Comparison of ENCODE assay signal across 20 mouse cellular contexts in the genomic region with DNA sequence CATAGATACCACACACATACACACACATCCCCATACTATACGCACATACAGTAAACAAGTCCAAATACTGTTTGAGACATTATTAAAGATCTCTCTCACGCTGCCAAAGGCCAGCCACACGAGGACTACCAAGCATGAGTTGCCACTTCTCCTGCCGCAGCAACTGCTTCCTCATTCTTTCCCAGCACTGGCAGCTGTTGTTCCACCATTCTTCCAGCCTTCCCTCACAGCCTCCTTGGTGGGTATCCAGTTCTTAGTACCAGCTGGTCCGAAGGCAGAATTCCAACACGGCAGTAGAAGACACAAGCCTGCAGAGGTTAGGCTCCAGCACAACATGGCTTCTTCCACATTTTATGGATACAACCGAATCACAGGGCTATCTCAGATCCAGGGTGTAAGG. TPM values are rescaled to one million over a fixed set of nuclear protein-coding genes. Genes with fewer than 3 reads are reported as not detected.
DNase-seq lines count a peak whose midpoint lies in the region; TF ChIP-seq lines count a peak whose summit lies in the region.
"Had no signal": no experiment of that assay in that cellular context is flagged by ENCODE, and none has a peak within 500 bp of the region (broad histone marks: within the 10 kb centered on the region; RNA-seq: fewer than 3 reads in every experiment).

No protein-coding gene starts in this region.

- intact Hi-C loops in left cerebral cortex, adult 2 months (cut with DNase I) = no loop called here

- H3K27ac ChIP-seq in left cerebral cortex, adult 2 months = no peak overlapping the region
- H3K27ac ChIP-seq: hindbrain, embryonic 15.5 days; kidney, embryonic 15.5 days; limb, embryonic 12.5 days; liver, embryonic 15.5 days; midbrain, embryonic 10.5 days; neural tube, embryonic 15.5 days had no signal

- no peak for TF ChIP-seq CTCF in left cerebral cortex, adult 2 months (IDR thresholded peaks at IDR 0.05)

- DNase-seq in cerebellum, postnatal 10 days = peak; percentile 68
- DNase-seq in cerebellum, adult 18-20 months = no peak
- DNase-seq in left cerebral cortex, adult 18-20 months (ENCODE audit: low spot score in 2 of 2) = peak; percentile 35 to 43
- no peak for DNase-seq in left cerebral cortex, adult 2 months (ENCODE audit: extremely low spot score in 1 of 2, low spot score in 2 of 2)
- DNase-seq in brain, adult 2 months (ENCODE audit: low read depth, low spot score) = peak; percentile 78
- peak; percentile 46 to 61 for DNase-seq in layer of hippocampus, postnatal 14 days (ENCODE audit: low spot score in 2 of 2)
- no peak for DNase-seq in retina, embryonic 14.5 days (ENCODE audit: low spot score)
- no peak for DNase-seq in heart, postnatal 4 days
- DNase-seq: heart, postnatal 14 days; retina, postnatal 1 day; thymus, postnatal 25 days had no signal

- no peak overlapping the region for H3K4me3 ChIP-seq in left cerebral cortex, adult 2 months
- H3K4me3 ChIP-seq: erythroblast, embryonic 14.5 days; hindbrain, embryonic 15.5 days; kidney, embryonic 15.5 days; limb, embryonic 12.5 days; liver, embryonic 15.5 days; midbrain, embryonic 10.5 days; neural tube, embryonic 15.5 days had no signal

RNA-seq across cellular contexts. Expression of gene Msantd2, which starts 14.2 kb away (rescaled TPM):
- 10 to 100 TPM; 14.0 to 23.0 TPM for total RNA-seq in left cerebral cortex, adult 18-20 months (2021)
- 10 to 100 TPM; 21.4 to 26.7 TPM for total RNA-seq in left cerebral cortex, adult 2 months (2021)
- total RNA-seq in layer of hippocampus, postnatal 14 days (2021) = 10 to 100 TPM; 22.3 to 22.7 TPM
- 10 to 100 TPM; 15.2 to 20.6 TPM for total RNA-seq in heart, postnatal 4 days (2021)

RNA-seq across cellular contexts. Expression of gene Robo3, which starts 41.9 kb away (rescaled TPM):
- 10 to 100 TPM; 12.7 to 21.8 TPM for total RNA-seq in left cerebral cortex, adult 18-20 months (2021)
- total RNA-seq in left cerebral cortex, adult 2 months (2021) = 10 to 100 TPM; 30.9 to 34.3 TPM
- 10 to 100 TPM; 19.0 to 22.3 TPM for total RNA-seq in layer of hippocampus, postnatal 14 days (2021)
- under 1 TPM in 1 of 2 experiments, not detected in 1; 0.05 TPM for total RNA-seq in heart, postnatal 4 days (2021)
- total RNA-seq: gastrocnemius, postnatal 4 days; heart, postnatal 14 days; MEL had no signal

RNA-seq across cellular contexts. Expression of gene Esam, which starts 53.0 kb away (rescaled TPM):
- total RNA-seq in left cerebral cortex, adult 18-20 months (2021) = 10 to 100 TPM; 19.7 to 21.4 TPM
- total RNA-seq in left cerebral cortex, adult 2 months (2021) = 10 to 100 TPM; 19.6 to 22.5 TPM
- total RNA-seq in layer of hippocampus, postnatal 14 days (2021) = 10 to 100 TPM; 26.9 to 27.8 TPM
- total RNA-seq in heart, postnatal 4 days (2021) = 10 to 100 TPM; 88.8 to 91.3 TPM

Comparison
In these comparisons a context has a peak if more than half of its experiments do, and no peak if none do; other contexts are left out.
1. DNase-seq: peak in cerebellum, postnatal 10 days (2 of 2), left cerebral cortex, adult 18-20 months (2 of 2), brain, adult 2 months (single experiment) and layer of hippocampus, postnatal 14 days (2 of 2); none in cerebellum, adult 18-20 months (0 of 2), left cerebral cortex, adult 2 months (0 of 2), retina, embryonic 14.5 days (single experiment) and heart, postnatal 4 days (single experiment).
2. RNA of gene Robo3, which starts 41.9 kb away (total RNA-seq): 30.9 to 34.3 TPM in left cerebral cortex, adult 2 months, 19.0 to 22.3 TPM in layer of hippocampus, postnatal 14 days and 12.7 to 21.8 TPM in left cerebral cortex, adult 18-20 months; 0.05 TPM in heart, postnatal 4 days; every median in the first group is over 10 times any median in the second.